ENCODE assay signal across 27 mouse cellular contexts in the genomic region with DNA sequence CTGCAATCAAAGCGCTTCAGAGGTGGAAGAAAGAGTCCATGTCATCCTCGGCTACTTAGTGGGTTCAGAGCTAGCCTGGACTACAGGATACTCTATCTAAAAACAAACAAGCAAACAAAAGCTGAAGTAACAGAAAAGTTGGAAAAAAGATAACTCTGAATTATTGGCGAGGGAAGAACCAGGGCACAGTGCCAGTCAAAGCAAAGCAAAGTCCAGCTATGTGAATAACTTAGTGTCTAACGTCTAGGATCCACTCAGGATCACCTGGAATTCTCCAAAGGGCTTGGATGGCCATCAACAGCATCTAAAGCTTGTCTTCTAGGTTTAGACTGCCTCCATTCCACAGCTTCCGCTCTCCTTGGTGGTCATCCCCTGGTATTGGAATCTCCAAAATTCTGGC. TPM values are rescaled to one million over a fixed set of nuclear protein-coding genes. Genes with fewer than 3 reads are reported as not detected.
DNase-seq lines count a peak whose midpoint lies in the region; ATAC-seq and TF ChIP-seq lines count a peak whose summit lies in the region.
"Had no signal": no experiment of that assay in that cellular context is flagged by ENCODE, and none has a peak within 500 bp of the region (broad histone marks: within the 10 kb centered on the region; RNA-seq: fewer than 3 reads in every experiment).

No protein-coding gene starts in this region.

- intact Hi-C loops in heart, postnatal 25 days (cut with DNase I): no loop called here

- no peak for TF ChIP-seq CTCF in kidney, adult 2 months (conservative IDR thresholded peaks at IDR 0.05; ENCODE audit: insufficient read depth, insufficient read length, low read depth, low read length)
- TF ChIP-seq CTCF in liver, adult 2 months (IDR thresholded peaks at IDR 0.05; ENCODE audit: low read depth, low read length): no peak

- H3K4me2 ChIP-seq in kidney, embryonic 15.5 days: no peak overlapping the region
- H3K4me2 ChIP-seq in liver, embryonic 12.5 days: no peak overlapping the region
- no peak overlapping the region for H3K4me2 ChIP-seq in lung, embryonic 16.5 days (ENCODE audit: low read depth, low read length)
- H3K4me2 ChIP-seq: embryonic facial prominence, embryonic 12.5 days; forebrain, embryonic 13.5 days; forebrain, embryonic 15.5 days had no signal

- peak; percentile 9 for DNase-seq in heart, adult 11 months
- no peak for DNase-seq in heart, postnatal 25 days (ENCODE audit: low spot score)
- DNase-seq in kidney, adult 2 months: peak; percentile 51
- peak; percentile 89 for DNase-seq in liver, adult 2 months (ENCODE audit: extremely low read depth, low read depth, low spot score)
- no peak for DNase-seq in lung, postnatal 14 days
- DNase-seq: adrenal gland, adult 2 months; adrenal gland, postnatal 10 days; adrenal gland, postnatal 25 days; B cell, adult 2 months; cerebellum, adult 11 months; cerebellum, adult 18-20 months; cerebellum, adult 8-10 months; cerebellum, adult 9-11 months; cerebellum, postnatal 14 days had no signal

- WGBS in kidney, adult 2 months: 67% methylated on average over 5 of the region's 5 CpGs
- WGBS in kidney, embryonic 15.5 days: 75% methylated on average over 5 of the region's 5 CpGs
- 45% methylated on average over 5 of the region's 5 CpGs for WGBS in liver, adult 2 months
- WGBS in liver, embryonic 12.5 days (ENCODE audit: insufficient replicate concordance): 65% methylated on average over 5 of the region's 5 CpGs
- WGBS in lung, embryonic 16.5 days: 68% methylated on average over 5 of the region's 5 CpGs

- H3K4me1 ChIP-seq in kidney, adult 2 months (ENCODE audit: control insufficient read depth, insufficient read depth, low read length): peaks cover 8% of the 10 kb centered on the region; the same call in 1 of the 2 replicates
- no peaks in the 10 kb centered on the region for H3K4me1 ChIP-seq in kidney, embryonic 15.5 days
- H3K4me1 ChIP-seq in liver, adult 2 months (ENCODE audit: control insufficient read depth, insufficient read depth, low read length): peaks cover 6% of the 10 kb centered on the region; the same call in 1 of the 2 replicates
- H3K4me1 ChIP-seq in liver, embryonic 12.5 days: peaks cover 17% of the 10 kb centered on the region
- peaks cover 5% of the 10 kb centered on the region for H3K4me1 ChIP-seq in lung, embryonic 16.5 days (replicated peaks; ENCODE audit: control insufficient read depth, insufficient read depth, low read length)
- H3K4me1 ChIP-seq: embryonic facial prominence, embryonic 12.5 days had no signal

- no peak for TF ChIP-seq POLR2A in kidney, adult 2 months (IDR thresholded peaks at IDR 0.05; ENCODE audit: low read depth, low read length)
- TF ChIP-seq POLR2A in liver, adult 2 months (IDR thresholded peaks at IDR 0.05; ENCODE audit: extremely low read depth, insufficient read depth, low read length): no peak

- H3K27ac ChIP-seq in kidney, adult 2 months (ENCODE audit: insufficient read depth, low read depth, low read length): no peak overlapping the region
- H3K27ac ChIP-seq in kidney, embryonic 15.5 days: no peak overlapping the region
- peak overlapping the region; percentile 36 for H3K27ac ChIP-seq in liver, adult 2 months (replicated peaks; ENCODE audit: insufficient read depth, low read depth, low read length)
- H3K27ac ChIP-seq in liver, embryonic 12.5 days: no peak overlapping the region
- peak overlapping the region; percentile 38; the same call in 1 of the 2 replicates for H3K27ac ChIP-seq in lung, embryonic 16.5 days (ENCODE audit: low read length)
- H3K27ac ChIP-seq: embryonic facial prominence, embryonic 10.5 days; embryonic facial prominence, embryonic 12.5 days; forebrain, embryonic 13.5 days; forebrain, embryonic 15.5 days had no signal

- H3K9ac ChIP-seq in kidney, embryonic 15.5 days: no peak overlapping the region
- H3K9ac ChIP-seq in liver, adult 2 months (ENCODE audit: low read depth, low read length): no peak overlapping the region
- H3K9ac ChIP-seq in liver, embryonic 12.5 days: no peak overlapping the region
- H3K9ac ChIP-seq in lung, embryonic 16.5 days (ENCODE audit: low read length): no peak overlapping the region
- H3K9ac ChIP-seq: embryonic facial prominence, embryonic 12.5 days; forebrain, embryonic 13.5 days; forebrain, embryonic 15.5 days had no signal

- no peak overlapping the region for H3K4me3 ChIP-seq in kidney, adult 2 months (ENCODE audit: insufficient read depth, low read depth, low read length)
- no peak overlapping the region for H3K4me3 ChIP-seq in kidney, embryonic 15.5 days (replicated peaks)
- H3K4me3 ChIP-seq in liver, adult 2 months (ENCODE audit: insufficient read depth, low read depth, low read length): no peak overlapping the region
- no peak overlapping the region for H3K4me3 ChIP-seq in liver, embryonic 12.5 days
- no peak overlapping the region for H3K4me3 ChIP-seq in lung, embryonic 16.5 days (ENCODE audit: low read length)
- H3K4me3 ChIP-seq: embryonic facial prominence, embryonic 10.5 days; embryonic facial prominence, embryonic 12.5 days; forebrain, embryonic 13.5 days; forebrain, embryonic 15.5 days had no signal

- no peaks in the 10 kb centered on the region for H3K27me3 ChIP-seq in kidney, adult 2 months (replicated peaks; ENCODE audit: control insufficient read depth, insufficient read depth, low read length)
- H3K27me3 ChIP-seq in kidney, embryonic 15.5 days: no peaks in the 10 kb centered on the region
- no peaks in the 10 kb centered on the region for H3K27me3 ChIP-seq in liver, adult 2 months (ENCODE audit: control insufficient read depth, insufficient read depth, low read length)
- H3K27me3 ChIP-seq in liver, embryonic 12.5 days (replicated peaks): 0 out of 2 replicates have a peak, but pooled peaks cover 5% of the 10 kb centered on the region
- H3K27me3 ChIP-seq in lung, embryonic 16.5 days (ENCODE audit: control insufficient read depth, insufficient read depth, low read depth, low read length): no peaks in the 10 kb centered on the region
- H3K27me3 ChIP-seq: CH12.LX; embryonic facial prominence, embryonic 12.5 days; forebrain, embryonic 13.5 days; forebrain, embryonic 15.5 days; Patski had no signal

- H3K79me2 ChIP-seq in liver, adult 2 months (ENCODE audit: control insufficient read depth, insufficient read depth, low read length): no peaks in the 10 kb centered on the region

- no peaks in the 10 kb centered on the region for H3K36me3 ChIP-seq in kidney, adult 2 months (ENCODE audit: control insufficient read depth, insufficient read depth, low read length)
- no peaks in the 10 kb centered on the region for H3K36me3 ChIP-seq in kidney, embryonic 15.5 days
- no peaks in the 10 kb centered on the region for H3K36me3 ChIP-seq in liver, adult 2 months (ENCODE audit: control insufficient read depth, insufficient read depth, low read length)
- no peaks in the 10 kb centered on the region for H3K36me3 ChIP-seq in liver, embryonic 12.5 days
- no peaks in the 10 kb centered on the region for H3K36me3 ChIP-seq in lung, embryonic 16.5 days (ENCODE audit: control insufficient read depth, insufficient read depth, low read length)
- H3K36me3 ChIP-seq: embryonic facial prominence, embryonic 10.5 days; embryonic facial prominence, embryonic 12.5 days; forebrain, embryonic 15.5 days; G1E had no signal

- no peak for ATAC-seq in kidney, embryonic 15.5 days (replicated peaks; ENCODE audit: low FRiP score)
- no peak for ATAC-seq in liver, embryonic 12.5 days
- no peak for ATAC-seq in lung, embryonic 16.5 days (ENCODE audit: low read depth)
- ATAC-seq: activated CD4-positive, CD25-positive, alpha-beta regulatory T cell, adult 4 months; CD4-positive, CD25-positive, alpha-beta regulatory T cell, adult 4 months; forebrain, embryonic 13.5 days; forebrain, embryonic 15.5 days; Patski had no signal

- no peaks in the 10 kb centered on the region for H3K9me3 ChIP-seq in kidney, embryonic 15.5 days (replicated peaks)
- no peaks in the 10 kb centered on the region for H3K9me3 ChIP-seq in liver, embryonic 12.5 days (replicated peaks)
- H3K9me3 ChIP-seq in lung, embryonic 16.5 days (ENCODE audit: control insufficient read depth, low read length): no peaks in the 10 kb centered on the region
- H3K9me3 ChIP-seq: embryonic facial prominence, embryonic 10.5 days; embryonic facial prominence, embryonic 12.5 days; forebrain, embryonic 13.5 days; forebrain, embryonic 15.5 days; G1E had no signal

RNA-seq across cellular contexts. Expression of a gene that starts 5.5 kb away (rescaled TPM):
- not detected for total RNA-seq in heart, postnatal 25 days (2021)
- 0.11 and 0.19 TPM in 2 replicates for polyA plus RNA-seq in kidney, adult 2 months (2012; rRNA removed)
- 0.15 and 0.31 TPM in 2 replicates for polyA plus RNA-seq in kidney, embryonic 15.5 days (2015; fragmentation: Nextera tagmentation; extraction: Ambion mirVana)
- total RNA-seq in liver, adult 2 months (2014; rRNA removed): 0.40 and 0.65 TPM in 2 replicates
- polyA plus RNA-seq in liver, adult 2 months (2012; rRNA removed): not detected in 2 replicates
- 0.39 and 0.41 TPM in 2 replicates for polyA plus RNA-seq in liver, embryonic 12.5 days (2016; fragmentation: Nextera tagmentation; extraction: Ambion mirVana)
- 0.55 and 0.77 TPM in 2 replicates for polyA plus RNA-seq in lung, embryonic 16.5 days (2015; fragmentation: Nextera tagmentation; extraction: Ambion mirVana)
- polyA plus RNA-seq: adrenal gland, adult 2 months; embryonic facial prominence, embryonic 12.5 days; forebrain, embryonic 11.5 days; forebrain, embryonic 13.5 days; G1E; Patski had no signal

RNA-seq across cellular contexts. Expression of a gene that starts 9.9 kb away (rescaled TPM):
- total RNA-seq in heart, postnatal 25 days (2021): 10 to 100 TPM; 13.9 to 14.3 TPM
- 24.8 and 25.2 TPM in 2 replicates for polyA plus RNA-seq in kidney, adult 2 months (2012; rRNA removed)
- polyA plus RNA-seq in kidney, embryonic 15.5 days (2015; fragmentation: Nextera tagmentation; extraction: Ambion mirVana): 18.4 and 19.0 TPM in 2 replicates
- 18.5 and 23.8 TPM in 2 replicates for total RNA-seq in liver, adult 2 months (2014; rRNA removed)
- 13.8 and 15.3 TPM in 2 replicates for polyA plus RNA-seq in liver, adult 2 months (2012; rRNA removed)
- 6.9 and 8.0 TPM in 2 replicates for polyA plus RNA-seq in liver, embryonic 12.5 days (2016; fragmentation: Nextera tagmentation; extraction: Ambion mirVana)
- 19.7 and 24.9 TPM in 2 replicates for polyA plus RNA-seq in lung, embryonic 16.5 days (2015; fragmentation: Nextera tagmentation; extraction: Ambion mirVana)

Comparison
In these comparisons a context has a peak if more than half of its experiments do, and no peak if none do; other contexts are left out.
1. DNase-seq: peak in heart, adult 11 months (single experiment), kidney, adult 2 months (single experiment) and liver, adult 2 months (single experiment); none in heart, postnatal 25 days (single experiment) and lung, postnatal 14 days (single experiment).
2. H3K27ac ChIP-seq: peak in liver, adult 2 months (single experiment) and lung, embryonic 16.5 days (single experiment); none in kidney, adult 2 months (single experiment), kidney, embryonic 15.5 days (single experiment) and liver, embryonic 12.5 days (single experiment).